Mouse (Mus musculus) brain, embryonic 14.5 days (tissue): ENCODE data around the gene Dach1. TPM values are rescaled to one million over a fixed set of nuclear protein-coding genes. Genes with fewer than 3 reads are reported as not detected.

Source experiments
- DNase-seq: peaks from one replicate; pipeline ENCODE4 v3.0.0-alpha.2; 2011; ENCODE audit warnings: low read depth
- CTCF ChIP-seq: fragments of 200-500 bp; IDR thresholded peaks from 2 replicates; pipeline ENCODE4 v1.5.1; 2012; ENCODE audit warnings: inconsistent platforms, mild to moderate bottlenecking, moderate library complexity, borderline replicate concordance; ENCODE audit not compliant: insufficient read depth, insufficient read length; ENCODE audit errors: extremely low read depth
- POLR2A ChIP-seq: fragments of 200-500 bp; IDR thresholded peaks from 2 replicates; pipeline ENCODE4 v1.6.1; 2012; ENCODE audit warnings: mild to moderate bottlenecking, inconsistent platforms, borderline replicate concordance; ENCODE audit not compliant: poor library complexity, insufficient read depth, insufficient read length, severe bottlenecking; ENCODE audit errors: extremely low read depth
- polyA plus RNA-seq: library from polyadenylated mRNA; depleted of rRNA; stranded (reverse); fragments of >200 nt; gene quantifications from 2 replicates; pipeline ENCODE4 v1.2.3, GENCODE M21; 2012

The Dach1 gene
- polyA plus RNA-seq, 1 experiment: 23.1 TPM

DNA sequence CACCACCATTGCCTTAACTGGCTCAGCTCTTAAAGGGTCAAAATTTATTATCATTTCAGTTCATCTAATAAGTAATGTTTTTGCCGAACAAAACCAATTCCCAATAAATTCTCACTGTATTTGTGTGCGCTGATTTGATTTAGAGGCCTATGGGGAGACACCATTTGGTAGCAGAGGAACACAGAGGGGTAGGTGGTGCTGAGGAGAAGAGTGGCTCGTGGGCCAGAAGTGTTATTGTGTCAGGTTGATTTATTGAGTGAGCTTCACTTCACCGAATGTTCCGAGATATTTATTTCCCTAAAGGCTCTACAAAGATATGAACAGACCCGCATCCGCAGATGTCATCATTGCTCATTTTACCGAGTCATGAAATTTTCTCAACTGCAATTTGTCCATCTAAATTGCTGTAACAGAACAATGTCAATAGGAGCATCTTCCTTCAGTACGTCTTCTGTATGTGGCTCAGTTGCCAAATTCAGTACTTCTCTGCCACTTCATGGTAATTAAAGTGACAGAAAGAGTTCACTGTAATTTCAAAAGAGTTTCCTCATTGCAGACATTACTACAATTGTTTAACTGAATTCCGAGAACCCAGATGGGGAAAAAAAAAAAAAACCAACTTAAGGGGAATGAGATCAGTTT is 65.1 kb downstream of the Dach1 start:
- no peak for TF ChIP-seq CTCF
- no peak for TF ChIP-seq POLR2A
- no peak for DNase-seq

GRCm38 (mm10) chr14:98095229-98095628 is 74.3 kb downstream of the Dach1 start:
- peak; percentile 84 for DNase-seq
- TF ChIP-seq POLR2A (no peak), CTCF (no peak)

- TF ChIP-seq POLR2A (no peak), CTCF (no peak)
- DNase-seq: no peak
Observed at GRCm38 (mm10) chr14:98089246-98089645, 80.3 kb downstream of the Dach1 start.

DNA sequence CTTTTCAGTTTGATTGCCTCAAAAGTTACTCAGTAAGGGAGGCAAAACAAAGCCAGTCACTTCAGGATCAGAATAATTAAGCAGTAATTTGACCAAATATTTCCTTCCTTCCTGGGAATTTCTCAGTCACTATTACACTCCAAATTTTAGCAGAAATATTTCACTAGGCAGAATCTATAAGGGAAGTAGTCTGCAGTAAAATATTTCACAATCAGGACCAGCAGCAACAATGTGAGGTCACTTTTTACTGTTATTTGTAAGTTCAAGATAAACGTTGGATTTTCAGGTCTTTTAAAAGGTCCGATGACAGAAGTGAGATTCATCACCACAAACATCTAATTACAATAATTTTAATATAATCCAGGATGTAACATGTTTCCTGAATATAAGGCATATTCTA is 82.2 kb downstream of the Dach1 start:
- no peak for DNase-seq
- TF ChIP-seq POLR2A: no peak
- TF ChIP-seq CTCF: no peak

- no peak for TF ChIP-seq POLR2A
- TF ChIP-seq CTCF: no peak
- DNase-seq: no peak
Observed at GRCm38 (mm10) chr14:98086794-98087193, 82.8 kb downstream of the Dach1 start.

DNA sequence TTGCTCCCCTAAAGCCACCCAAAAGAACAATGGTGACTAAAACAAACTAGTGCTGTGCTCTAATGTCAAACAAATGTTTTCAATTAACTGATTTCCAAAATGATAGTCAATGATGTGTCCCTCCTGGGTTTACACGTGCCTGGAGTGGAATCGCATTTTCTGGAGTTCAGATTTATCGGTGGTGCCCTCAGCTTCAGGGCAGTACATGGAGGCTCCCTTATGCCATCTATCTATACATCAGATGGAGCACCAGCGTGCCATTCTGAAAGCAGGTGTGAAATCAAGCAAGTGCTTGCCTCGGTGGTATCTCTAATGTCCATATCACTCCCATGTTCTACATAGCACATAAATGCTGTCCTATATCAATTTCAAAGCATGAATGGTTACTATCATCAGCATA is 84.4 kb downstream of the Dach1 start:
- TF ChIP-seq POLR2A (no peak), CTCF (no peak)
- DNase-seq: no peak

DNA sequence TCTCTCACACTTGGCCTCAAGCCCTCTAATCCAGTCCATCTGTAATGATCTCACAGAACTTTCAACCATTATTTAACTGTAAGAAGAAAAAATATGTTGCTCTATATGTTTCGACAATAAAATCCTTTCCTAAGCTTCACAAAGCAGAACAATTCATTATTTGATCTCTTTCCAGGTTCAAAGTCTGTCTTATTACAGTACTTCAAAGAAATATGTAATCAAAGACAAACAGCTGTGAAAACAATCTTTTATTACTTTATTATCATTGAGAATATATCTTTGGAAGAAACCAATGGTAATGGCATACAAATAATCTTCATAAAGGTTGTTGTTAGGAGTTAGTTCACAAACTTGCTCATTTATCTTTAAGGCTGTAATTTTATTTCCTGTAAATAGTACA is 84.8 kb downstream of the Dach1 start:
- TF ChIP-seq POLR2A: no peak
- TF ChIP-seq CTCF: no peak
- no peak for DNase-seq

- peak; percentile 60 for DNase-seq
- TF ChIP-seq CTCF (no peak), POLR2A (no peak)
Observed at GRCm38 (mm10) chr14:98083419-98083818, 86.1 kb downstream of the Dach1 start.

- TF ChIP-seq POLR2A: no peak
- no peak for DNase-seq
Observed at GRCm38 (mm10) chr14:98080014-98080413, 89.6 kb downstream of the Dach1 start.

DNA sequence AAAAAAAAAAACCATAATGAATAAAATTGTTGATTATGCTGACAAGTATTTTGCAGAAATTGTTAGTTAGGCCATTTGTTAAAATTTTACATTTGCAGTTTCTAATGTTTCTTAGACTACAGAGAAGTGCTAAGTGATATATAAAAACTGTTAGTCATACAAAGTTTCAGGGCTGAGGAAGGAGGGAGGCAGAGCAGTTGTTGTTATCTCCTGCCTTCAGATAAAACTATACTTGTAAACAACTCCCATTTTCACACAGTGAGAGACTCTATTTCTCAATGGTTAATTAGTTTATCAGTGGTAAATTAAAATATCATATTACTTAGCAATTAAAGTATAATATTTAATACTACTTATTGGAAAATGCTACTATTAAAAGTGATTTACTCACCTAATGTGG is 91.6 kb downstream of the Dach1 start:
- no peak for DNase-seq
- TF ChIP-seq CTCF (no peak), POLR2A (no peak)

- TF ChIP-seq POLR2A (no peak), CTCF (no peak)
- no peak for DNase-seq
Observed at GRCm38 (mm10) chr14:98073421-98074080, 96.0 kb downstream of the Dach1 start.

- TF ChIP-seq POLR2A: no peak
- TF ChIP-seq CTCF: no peak
- peak; percentile 97 for DNase-seq
Observed at GRCm38 (mm10) chr14:98072647-98073420, 96.7 kb downstream of the Dach1 start.

DNA sequence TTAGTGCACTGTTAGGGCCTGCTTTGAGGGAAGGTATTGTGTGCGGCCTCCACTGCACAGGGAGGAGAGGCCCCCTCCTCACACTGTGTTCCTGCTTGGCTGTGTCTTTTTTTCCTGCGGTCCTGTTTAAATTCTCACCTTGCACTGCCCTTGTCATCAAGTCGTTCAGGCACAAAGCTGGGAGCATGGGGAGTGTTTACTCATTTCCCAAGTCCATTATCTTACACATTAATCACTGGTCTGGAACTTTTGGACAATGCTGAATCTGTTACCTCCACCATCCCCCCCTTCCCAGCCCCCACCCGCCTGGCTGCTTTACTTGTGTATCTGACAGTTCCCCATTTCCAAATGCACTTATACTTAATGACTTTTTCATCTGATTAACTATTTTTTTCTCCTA is 97.7 kb downstream of the Dach1 start:
- TF ChIP-seq POLR2A: no peak
- no peak for TF ChIP-seq CTCF
- DNase-seq: peak; percentile 82
